Mouse (Mus musculus) activated CD4-positive, CD25-positive, alpha-beta regulatory T cell, adult 4 months (primary cell): ENCODE data around the gene Hook2. TPM values are rescaled to one million over a fixed set of nuclear protein-coding genes. Genes with fewer than 3 reads are reported as not detected.

Source experiments
- ATAC-seq: one replicate; pipeline ENCODE4 v1.8.0; 2017
- polyA plus RNA-seq, 2 experiments: library from polyadenylated mRNA; unstranded; fragments of 100-300 nt; shearing (Covaris generic); gene quantifications; one replicate each; pipeline ENCODE4 v1.2.1; 2017

The Hook2 gene
- polyA plus RNA-seq, result 1 to 10 TPM; 2.6 to 3.0 TPM

DNA sequence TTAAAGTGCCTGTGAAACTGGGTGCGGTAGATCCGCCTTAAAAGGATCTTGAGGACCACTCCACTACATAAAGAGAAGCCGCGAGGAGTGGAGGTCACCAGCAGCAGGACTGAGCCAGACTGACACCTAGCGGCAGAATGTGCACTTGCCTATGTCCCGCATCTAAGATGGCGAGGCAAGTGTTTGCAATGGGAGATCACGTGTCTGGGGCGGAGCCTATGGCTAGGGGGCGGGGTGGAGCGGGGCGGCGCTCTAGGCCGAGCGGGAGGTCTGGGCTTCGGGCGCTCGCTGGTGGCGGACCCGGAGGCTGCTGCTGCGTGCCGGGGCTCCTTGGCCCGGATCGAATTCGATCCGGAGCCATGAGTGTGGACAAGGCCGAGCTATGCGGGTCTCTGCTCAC, at the start of gene Hook2:
Hook2 (plus strand) TSS at position 255 of the 400 bp plus-strand sequence.
- ATAC-seq, result peak; percentile 65

DNA sequence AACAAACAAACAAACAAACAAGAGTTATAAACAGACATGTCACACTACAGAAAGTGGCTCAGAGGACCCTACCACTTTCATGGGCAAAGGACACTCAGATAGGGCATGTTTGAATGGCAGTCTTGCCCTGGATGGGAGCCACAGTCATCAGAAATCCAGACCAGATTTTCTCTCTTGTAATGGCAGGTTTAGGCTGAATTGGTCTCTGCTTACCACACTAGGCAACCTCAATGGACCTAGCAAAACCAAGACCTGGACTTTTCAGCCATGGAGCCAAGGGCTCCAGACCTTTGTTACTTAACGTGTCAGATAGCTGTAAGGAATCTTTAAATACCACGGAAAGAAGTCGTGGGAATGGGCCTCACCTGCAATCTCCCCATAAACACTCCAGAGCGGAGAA, 46.7 kb upstream of the Hook2 start:
- ATAC-seq, result no peak

DNA sequence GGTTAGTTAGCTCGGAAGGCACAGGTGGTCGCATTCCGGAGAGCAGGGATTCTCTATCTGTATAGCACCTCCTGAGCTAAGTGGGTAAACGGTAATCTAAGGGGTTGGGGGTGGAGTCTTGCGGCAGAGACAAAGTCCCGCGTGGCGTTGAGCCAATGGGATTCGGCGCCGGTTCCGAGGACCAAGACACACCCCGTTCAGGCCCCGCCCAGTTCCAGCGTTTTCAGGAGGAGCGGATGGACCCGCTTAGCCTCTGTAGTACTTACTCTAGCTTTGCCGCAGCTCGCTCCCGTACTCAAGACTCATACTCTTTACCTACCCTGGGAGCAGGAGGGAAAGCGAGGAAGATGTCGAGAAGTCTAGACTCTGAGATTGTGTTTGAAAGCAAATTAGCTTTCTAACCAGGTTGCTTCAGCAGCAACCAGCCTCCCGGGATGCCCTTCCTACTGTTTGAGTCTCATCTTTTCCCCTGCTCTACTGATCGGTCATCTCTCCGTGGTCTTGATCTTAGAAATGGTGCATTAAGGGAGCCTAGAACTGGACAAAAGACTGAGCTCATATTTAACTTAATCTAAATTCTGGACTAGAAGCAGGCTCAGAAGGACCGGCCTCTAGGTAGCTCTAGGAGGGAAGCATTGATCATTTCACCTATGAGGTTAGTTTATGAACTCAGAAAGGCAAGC, 45.8 kb upstream of the Hook2 start:
- no peak for ATAC-seq

DNA sequence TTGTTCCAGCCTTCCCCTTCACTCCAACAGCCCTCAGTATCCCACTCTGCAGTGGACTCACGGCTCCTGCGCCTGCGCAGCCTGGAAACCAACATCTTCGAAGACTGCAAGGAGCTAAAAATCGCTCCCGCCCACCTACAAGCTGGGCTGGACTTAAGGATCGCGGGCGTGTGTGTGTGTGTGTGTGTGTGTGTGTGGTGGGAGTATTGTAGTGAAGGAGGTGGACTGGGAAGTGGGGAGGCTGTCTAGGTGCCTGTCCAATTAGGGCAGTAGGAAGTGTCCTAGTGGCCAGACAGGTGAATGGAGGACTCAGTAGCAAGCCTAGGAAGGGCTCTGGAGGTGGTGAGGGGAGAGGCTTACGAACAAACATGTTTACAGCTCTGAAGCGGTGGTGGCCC, 45.2 kb upstream of the Hook2 start:
- ATAC-seq, result no peak

DNA sequence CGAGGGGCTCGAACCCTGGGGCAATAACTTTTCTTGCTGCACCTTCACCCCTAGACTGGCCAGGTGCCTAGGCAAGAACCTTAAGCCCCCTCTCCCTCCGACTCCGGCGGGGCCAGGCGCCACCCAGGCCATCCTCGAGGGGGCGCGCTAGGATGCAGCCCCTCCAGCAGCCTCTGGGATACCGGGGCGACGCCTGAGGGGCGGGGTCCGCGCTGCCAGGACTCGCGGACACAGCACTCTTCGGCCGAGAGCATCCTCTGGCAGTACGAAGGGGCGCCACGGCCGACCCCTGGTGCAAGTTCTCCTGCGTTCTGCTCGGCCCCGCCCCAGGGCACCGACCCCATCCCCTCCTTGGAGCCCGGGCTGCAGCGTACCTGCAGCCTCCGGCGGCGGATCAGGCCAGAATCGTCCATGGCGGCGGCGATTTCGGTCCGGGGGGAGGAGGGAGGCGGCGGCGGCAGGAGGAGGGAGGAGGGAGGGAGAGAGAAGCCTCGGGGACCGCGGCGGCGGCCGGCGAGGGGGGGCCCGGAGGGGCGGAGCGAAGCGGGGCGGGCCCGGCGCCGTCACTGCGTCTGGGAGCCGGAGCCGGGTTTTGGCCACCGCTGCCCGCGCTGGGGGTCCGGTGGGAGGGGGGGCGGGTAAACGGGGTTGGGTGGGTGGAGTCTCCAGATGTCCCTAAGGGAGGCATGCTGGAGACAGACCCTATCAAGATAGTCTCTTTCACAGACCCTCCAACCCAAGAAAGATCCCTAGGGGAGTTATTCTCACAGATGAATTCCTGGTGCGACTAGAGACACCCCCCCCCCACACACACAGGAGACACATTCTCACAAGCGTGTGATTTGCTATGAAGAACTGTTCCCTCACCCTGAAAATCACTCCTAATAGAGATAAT, 44.5 kb upstream of the Hook2 start:
- no peak for ATAC-seq

DNA sequence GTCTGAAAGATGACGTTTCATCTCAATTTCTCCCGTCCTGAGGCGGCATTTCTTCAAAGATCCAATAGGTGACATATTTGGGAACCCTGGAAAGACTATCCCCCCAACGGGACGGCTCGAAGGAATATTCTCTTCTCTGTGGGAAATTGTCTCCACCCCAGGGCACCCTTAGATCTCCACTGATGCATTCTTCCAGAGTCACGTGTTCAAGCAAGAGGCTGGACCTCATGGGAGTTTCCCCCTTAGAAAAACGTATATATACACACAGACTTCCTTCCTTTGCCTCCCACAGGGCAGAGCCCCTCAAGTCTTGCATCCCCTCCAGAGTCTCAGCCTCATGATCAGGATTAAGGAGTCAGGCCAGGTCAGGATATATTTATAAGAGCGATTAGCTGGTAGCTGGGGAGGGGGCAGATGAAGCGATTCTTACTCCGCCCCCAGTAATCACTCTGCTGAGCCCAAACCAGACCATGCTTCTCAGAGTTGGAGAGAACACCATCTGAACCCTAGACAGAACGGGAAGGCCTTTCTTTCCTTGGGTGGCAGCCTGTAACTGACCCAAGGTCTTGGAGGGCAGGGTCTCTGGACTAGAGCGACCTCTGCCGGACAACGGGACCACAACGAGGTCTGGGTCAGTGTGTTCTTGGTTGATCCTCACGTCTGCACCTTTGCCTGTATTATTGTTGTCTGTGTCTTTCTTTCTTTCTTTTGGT, 43.7 kb upstream of the Hook2 start, which contains the start of gene Rtbdn:
Rtbdn (plus strand) TSS at position 464 of the 713 bp plus-strand sequence.
- no peak for ATAC-seq

DNA sequence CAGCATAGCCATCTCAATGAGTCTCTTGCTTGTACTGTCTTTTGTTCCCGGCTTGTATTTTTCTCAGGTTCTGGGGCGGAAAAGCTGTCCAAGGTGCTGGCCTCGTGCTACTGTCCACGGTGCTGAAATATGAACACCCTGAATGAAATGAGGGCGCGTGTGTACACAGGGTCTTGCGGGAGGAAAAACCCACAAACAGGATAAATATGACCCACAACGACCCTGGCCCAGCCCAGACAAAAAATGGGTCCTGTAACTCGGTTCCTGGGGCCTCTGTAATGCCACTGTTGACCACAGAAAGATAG, 43.2 kb upstream of the Hook2 start:
- ATAC-seq, result no peak

DNA sequence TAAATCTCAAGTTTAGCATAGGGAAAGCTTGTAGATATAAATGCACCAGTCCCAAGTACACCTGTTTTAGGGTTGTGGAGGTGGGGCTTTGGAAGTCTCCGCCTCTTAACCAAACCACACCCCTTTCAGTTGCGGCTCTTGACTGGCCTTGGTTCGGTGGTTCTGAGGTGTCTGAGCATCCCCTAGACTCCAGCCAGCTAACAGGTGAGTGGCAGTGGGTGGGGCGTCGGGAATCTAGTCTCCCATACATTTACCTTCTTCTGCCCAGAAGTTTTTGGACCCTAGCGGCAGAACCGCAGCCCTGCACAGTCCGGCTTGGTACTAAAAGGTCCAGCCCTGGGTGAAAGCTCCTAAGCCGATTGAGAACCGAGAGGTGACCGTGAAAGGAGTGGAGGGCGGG, 40.6 kb upstream of the Hook2 start:
- ATAC-seq, result no peak

DNA sequence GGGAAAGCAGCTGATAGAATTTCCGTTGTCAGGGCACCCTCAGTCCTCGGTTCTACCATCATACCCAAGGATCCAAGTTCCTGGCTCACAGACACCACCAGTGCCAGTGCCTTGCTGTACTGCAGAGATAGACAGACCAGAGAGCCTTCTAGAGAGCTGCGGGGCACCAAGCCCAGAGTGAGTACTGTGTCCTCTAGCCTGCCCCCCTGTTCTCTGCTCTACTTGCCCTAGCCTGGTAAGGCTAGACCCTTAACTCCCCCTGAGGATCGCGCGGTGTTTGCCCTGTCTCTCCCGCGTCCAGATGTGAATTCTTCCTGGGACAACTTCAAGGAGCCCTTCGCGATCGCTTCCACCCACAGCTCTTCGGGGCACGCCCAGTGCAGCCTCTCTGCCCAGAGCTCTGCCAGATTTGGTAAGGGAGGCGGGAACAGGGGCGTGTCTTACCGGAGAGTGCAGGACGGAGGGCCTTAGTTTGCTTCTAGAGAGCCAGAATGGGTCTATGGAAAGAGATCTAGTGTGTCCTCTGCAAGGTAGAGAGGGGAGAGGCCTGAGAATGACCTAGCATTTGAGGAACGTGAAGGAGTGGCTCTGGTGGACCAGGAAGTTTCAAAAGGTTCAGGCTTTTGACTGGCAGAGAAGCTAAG, 37.7 kb upstream of the Hook2 start:
- ATAC-seq, result peak; percentile 54

DNA sequence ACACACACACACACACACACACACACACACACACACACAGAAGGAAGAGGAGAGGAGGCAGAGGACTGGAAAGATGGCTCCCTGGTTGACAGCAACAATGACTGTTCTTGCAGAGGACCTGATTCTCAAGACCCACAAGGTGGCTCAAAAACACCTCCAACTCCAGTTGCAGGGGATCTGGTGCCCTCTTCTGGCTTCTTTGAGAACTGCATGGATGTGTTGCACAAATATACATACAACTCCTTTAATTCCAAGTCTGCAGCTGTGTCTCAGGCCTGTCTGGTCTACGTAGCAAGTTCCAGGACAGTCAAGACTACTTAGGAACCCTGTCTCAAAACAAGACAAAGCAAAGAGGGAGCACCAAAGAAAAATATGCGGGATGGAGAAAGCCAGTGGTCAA, 33.6 kb upstream of the Hook2 start:
- ATAC-seq, result no peak

DNA sequence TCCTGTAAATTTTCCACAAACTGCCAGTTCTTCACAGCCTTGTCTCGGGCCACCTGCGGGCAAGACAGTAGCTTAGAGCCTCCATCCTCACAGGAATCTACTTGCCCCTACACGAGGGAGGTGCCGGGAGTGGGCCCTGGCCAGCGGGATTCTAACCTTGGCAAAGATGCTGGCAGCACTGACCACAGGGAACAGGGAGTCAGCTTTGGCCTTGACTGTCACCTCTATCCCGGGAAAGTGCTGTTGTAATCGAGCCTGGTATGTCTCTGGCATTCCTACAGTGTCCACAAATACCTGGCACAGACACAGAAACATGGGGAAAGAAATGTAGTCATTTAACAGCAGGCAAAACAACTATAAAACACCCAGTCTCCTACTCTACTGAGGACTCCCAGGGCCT, 30.6 kb upstream of the Hook2 start:
- ATAC-seq, result no peak

DNA sequence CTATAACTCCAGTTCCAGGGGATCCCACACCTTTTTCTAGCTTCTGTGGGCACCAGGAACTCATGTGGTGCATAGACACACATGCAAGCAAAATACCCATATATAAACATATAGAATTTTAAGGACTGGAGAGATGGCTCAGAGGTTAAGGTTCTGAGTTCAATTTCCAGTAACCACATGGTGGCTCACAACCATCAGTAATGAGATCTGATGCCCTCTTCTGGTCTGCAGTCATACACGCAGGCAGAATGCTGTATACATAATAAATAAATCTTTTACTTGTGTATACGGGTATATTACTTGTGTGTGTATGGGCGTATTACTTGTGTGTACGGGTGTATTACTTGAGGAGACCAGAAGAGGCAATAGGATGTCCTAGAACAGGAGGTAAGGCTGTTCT, 26.5 kb upstream of the Hook2 start:
- no peak for ATAC-seq

DNA sequence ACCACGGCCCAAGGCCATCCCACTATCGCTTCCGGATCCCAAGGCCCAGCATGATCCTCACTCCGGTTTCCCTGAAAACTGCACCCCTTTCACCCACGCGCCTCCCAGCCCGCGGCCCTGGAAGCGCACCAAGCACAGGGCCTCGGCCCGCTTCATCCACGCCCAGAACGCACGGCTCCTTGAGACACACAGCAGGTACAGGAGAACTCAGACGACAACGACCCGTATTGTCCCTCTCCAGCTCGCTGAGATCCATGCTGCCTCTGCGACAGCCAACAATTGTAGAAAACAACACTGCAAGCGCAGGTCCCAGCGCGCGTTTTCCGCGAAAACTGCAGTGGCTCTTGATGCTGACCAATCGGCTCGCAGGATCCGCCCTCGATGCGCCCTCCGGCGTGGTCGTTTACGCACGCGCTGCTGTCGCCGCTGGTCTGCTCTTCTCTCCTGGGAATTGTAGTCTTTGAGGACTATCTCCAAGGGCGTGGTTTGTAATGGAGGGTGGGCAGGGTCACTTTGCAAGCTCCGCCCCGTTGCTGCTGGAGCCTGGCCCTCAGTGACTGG, 24.6 kb upstream of the Hook2 start:
- ATAC-seq, result peak; percentile 96

DNA sequence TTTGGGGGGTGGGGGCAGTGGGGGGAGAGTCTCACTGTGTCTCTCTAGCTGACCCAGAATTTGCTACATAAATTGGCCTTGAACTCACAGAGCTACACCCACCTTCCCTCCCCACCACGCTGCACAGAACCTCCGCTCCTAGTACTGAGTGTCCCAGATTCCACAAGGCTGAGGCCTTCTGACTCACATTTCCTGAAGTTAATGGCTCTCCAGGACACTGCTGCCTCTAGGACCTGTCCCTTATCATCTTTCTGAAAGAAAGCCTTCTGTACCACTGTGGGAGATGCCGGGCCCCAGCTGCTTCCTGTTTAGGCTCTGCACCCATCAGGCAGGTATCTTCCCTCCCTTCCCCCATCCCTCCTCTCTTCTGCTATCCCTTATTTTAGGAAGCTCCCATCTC, 23.8 kb upstream of the Hook2 start:
- ATAC-seq, result no peak

DNA sequence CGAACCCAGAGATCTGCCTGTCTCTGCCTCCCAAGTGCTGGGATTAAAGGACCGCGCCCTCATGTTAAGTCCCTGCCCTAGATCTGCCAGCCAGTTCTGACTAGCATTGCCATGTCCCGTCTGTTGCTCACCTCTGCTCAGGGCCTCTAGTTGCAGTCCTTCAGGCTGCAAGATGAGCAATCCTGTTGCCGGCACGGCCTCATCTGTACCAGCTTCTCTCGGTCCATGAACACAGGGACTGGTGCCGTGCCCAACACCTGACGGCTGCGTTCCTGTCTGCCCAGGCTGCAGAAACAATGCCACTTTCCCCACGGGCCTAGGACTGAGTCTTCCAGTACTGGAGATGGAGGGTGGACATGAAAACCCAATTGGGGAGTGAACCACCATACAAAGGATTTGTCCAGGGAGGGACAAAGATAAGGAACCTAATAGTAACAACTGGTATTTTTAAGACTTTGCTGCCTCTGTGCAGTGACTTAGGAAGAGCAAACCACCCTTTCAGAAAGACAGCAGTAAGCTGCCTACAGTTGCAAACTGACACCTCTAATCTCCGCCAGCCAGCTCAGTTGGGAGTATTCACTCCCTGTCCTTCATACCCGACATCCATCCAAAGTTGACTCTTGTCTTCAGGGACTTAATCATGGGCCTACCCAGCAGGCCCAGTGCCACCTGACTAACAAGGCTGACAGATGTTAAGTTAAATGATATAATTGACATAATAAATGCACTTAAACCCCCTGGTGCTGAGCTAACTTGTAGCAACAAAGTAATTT, 22.7 kb upstream of the Hook2 start:
- ATAC-seq, result no peak

DNA sequence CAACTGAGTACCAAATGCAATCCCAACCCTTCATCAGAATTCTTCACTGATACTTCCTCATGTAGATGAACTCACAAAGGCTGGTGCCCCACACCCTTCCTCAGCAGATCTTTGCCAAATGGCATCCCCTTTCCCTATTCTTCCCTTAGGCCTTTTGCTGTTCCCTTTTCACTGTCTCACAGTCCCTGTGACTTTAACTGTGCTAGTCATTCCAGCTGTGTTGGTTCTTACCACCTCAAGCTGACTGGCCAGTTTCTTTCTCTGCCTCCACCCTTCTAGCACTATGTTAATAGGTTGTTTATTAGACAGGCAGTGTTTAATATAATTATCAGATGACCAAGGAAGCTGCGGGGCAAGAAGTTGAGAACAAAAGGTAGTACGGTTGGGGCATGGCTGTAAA, 21.8 kb upstream of the Hook2 start:
- ATAC-seq, result no peak

DNA sequence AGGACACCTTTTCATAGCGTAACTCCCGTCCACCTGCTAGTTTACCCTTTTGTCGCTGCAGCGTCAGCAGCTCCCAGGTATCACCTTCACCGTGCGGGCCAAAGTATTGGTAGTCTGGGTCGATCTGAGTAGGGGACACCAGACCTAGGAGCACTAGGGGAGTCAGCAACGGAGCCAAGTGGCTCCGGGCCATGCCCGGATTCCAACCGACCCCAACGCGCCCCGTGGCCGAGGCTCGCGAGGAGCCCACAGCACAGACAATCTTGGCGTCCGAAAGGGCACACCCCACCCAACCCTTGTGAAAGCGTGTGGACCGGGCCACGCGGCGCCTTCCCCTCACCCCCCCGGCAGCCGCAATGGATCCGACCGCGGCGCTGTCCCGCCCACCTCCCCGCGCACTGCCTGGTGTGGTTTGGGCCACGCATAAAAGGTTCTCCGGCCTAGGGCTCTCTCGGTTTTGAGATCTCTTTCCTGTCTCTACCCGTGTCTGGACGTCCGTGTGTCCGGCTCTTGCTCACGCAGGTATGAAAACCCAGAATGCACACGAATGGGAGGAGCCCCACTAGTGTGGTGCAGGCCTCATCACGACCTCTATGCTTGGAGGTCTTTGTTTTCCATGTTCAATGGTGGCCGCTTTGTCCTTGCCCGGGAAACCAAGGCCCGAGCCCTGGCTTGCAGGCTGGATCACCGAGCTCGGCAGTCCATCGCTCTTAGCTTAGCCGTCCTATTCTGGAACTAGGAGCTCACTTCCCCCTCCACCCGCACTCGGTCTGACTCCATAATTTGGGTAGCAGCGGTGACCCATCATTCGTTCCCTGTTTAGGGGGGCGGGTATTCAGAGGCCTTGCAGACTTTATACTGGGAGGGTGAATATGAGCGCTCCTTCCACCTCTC, 20.9 kb upstream of the Hook2 start, which contains the start of the genes Gm49661, Prdx2 and Rnaseh2a:
Gm49661 (minus strand) TSS at position 193 of the 894 bp plus-strand sequence.
Prdx2 (plus strand) TSS at position 347 of the 894 bp plus-strand sequence.
Rnaseh2a (minus strand) TSS at position 527 of the 894 bp plus-strand sequence.
- no peak for ATAC-seq

DNA sequence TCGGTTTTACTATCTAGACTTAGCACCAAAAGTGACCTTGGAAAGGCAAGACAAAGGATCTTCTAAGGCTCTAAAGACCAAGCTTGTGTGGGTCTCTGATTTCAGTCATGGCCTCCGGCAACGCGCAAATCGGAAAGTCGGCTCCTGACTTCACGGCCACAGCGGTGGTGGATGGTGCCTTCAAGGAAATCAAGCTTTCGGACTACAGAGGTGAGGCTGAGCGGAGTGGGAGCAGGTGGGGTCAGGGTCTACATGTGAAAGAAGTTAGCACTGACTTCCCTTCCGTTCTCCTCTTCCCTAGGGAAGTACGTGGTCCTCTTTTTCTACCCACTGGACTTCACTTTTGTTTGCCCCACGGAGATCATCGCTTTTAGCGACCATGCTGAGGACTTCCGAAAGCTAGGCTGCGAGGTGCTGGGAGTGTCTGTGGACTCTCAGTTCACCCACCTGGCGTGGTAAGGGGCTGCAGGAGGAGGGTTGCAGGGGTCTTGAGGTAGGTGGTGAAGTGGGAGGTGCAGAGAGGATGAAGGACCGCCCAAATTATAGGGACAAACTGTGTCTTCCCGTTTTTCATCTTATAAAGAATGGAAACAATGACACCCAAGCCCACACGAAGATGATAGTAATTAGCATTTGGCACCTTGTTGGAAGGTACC, 20.1 kb upstream of the Hook2 start:
- ATAC-seq, result no peak

DNA sequence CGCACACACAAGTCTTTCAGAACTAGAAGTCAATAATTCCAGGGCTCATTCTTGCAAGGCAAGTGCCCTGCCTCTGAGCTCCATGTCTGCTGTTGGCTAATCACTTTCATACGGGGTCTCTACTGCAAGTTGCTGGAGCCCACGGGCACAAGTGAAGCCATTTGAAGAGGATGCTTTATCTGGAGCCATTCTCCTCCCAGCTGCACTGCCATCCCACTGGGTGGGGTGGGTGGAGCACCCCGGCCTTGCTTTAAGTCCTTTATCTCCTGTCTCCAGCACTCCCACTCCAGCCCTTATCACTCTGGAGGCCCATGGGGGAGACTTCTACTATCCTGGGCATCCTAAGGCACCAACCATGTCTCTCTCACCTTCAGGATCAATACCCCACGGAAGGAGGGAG, 19.5 kb upstream of the Hook2 start:
- no peak for ATAC-seq

DNA sequence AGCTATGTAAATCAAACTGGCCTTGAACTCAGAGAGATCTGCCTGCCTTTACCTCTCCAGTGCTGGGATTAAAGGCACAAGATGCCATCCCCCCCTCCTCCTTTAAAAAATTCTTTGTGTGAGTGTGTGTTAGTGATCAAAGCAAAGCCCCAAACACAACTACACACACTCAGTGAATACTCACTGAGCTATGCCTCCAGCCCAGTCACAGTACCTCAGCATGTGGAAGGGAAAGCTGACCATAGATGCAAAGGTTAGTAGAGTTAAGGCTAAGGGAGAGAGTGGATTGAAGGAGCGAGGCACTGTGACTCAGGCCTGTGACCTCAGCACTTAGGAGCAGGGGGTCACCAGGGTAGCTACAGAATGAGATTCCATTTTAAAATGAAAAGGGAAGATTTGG, 17.3 kb upstream of the Hook2 start:
- ATAC-seq, result no peak
